Mouse (Mus musculus) C2C12 (cell line): ENCODE measurements at regions not wholly inside any gene's neighbourhood (a gene's known extent, or its start where the extent isn't known, plus 50 kb on each side); places are given as distances from the start of the nearest gene placed in this dataset.

ENCODE experiments used
- H3K27me3 ChIP-seq: one replicate; pipeline ENCODE4 v1.6.1; 2011; ENCODE audit not compliant: control insufficient read depth, insufficient read depth, insufficient read length
- H3K36me3 ChIP-seq: one replicate; pipeline ENCODE4 v1.6.1; 2011; ENCODE audit not compliant: control insufficient read depth, insufficient read depth
- H3K4me3 ChIP-seq: one replicate; pipeline ENCODE4 v1.5.1; 2011; ENCODE audit warnings: mild to moderate bottlenecking, control low read depth; ENCODE audit not compliant: poor library complexity, insufficient read depth, severe bottlenecking
- H3K79me2 ChIP-seq: one replicate; pipeline ENCODE4 v1.6.1; 2011; ENCODE audit not compliant: control insufficient read depth, insufficient read depth
- H3K79me3 ChIP-seq: one replicate; pipeline ENCODE4 v1.6.1; 2011; ENCODE audit warnings: low read depth, control low read depth
- H3ac ChIP-seq: one replicate; pipeline ENCODE3; 2011; ENCODE audit warnings: low read depth; ENCODE audit not compliant: control insufficient read depth, insufficient read length
- CEBPB ChIP-seq: IDR thresholded peaks from one replicate; pipeline ENCODE4 v1.6.1; 2011; ENCODE audit warnings: low read depth, mild to moderate bottlenecking, control low read depth, moderate library complexity
- CTCF ChIP-seq: IDR thresholded peaks from one replicate; pipeline ENCODE4 v1.5.1; 2011; ENCODE audit not compliant: control insufficient read depth, insufficient read depth, insufficient read length
- FOSL1 ChIP-seq: IDR thresholded peaks from one replicate; pipeline ENCODE4 v1.8.0; 2011; ENCODE audit warnings: mild to moderate bottlenecking, low read length; ENCODE audit not compliant: poor library complexity, insufficient read depth, severe bottlenecking
- MAX ChIP-seq: IDR thresholded peaks from one replicate; pipeline ENCODE4 v1.6.1; 2011; ENCODE audit warnings: mild to moderate bottlenecking, control low read depth
- MYOD1 ChIP-seq: IDR thresholded peaks from one replicate; pipeline ENCODE4 v1.6.1; 2011; ENCODE audit warnings: low read depth; ENCODE audit not compliant: control insufficient read depth, insufficient read length
- MYOG ChIP-seq: IDR thresholded peaks from one replicate; pipeline ENCODE4 v1.6.1; 2011; ENCODE audit not compliant: control insufficient read depth, insufficient read length; ENCODE audit errors: extremely low read depth
- USF1 ChIP-seq: IDR thresholded peaks from one replicate; pipeline ENCODE4 v1.6.1; 2011; ENCODE audit warnings: low read depth, mild to moderate bottlenecking, control low read depth, moderate library complexity

DNA sequence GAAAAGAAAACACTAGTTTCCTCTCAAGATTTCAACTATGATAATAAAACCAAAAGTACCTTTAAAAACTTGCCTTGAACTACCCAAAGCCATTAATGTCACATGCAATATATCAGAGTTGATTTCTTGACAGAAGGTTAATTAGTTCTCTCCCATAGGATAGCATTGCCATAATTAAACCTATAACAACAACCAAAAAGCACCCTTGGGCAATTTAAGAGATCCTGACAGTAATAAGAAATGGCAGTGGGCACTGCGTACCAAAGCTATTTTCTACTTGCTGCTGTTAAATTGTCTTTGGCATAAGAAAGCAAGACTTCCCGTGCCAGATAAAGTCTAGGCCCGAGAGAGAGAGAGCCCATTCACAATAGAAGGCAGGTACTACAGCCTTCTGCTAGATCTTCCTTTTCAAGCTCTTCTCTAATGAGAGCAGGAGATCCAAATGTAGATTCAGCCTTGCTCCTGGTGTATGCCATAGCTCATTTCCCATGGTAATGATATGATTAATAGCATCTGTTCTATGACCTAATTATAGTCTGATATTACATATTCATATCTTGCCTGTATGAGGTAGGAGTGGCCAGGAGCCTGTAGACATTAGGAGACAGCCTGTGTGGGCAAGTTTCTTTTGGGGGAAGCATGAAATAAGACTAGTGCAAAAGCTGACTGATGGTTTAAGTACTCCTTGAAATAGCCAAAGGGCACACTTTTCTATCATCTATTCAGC, 126.3 kb upstream of the Cd180 start:
- Histone ChIP-seq H3K4me3 (no peak overlapping the region), H3K79me2 (no peaks in the 10 kb centered on the region), H3K79me3 (no peaks in the 10 kb centered on the region), H3K36me3 (no peaks in the 10 kb centered on the region), H3K27me3 (no peaks in the 10 kb centered on the region), H3ac (no peak overlapping the region)
- TF ChIP-seq FOSL1 (no peak), MYOG (no peak), MYOD1 (no peak), CEBPB (no peak), USF1 (no peak), MAX (no peak), CTCF (no peak)

DNA sequence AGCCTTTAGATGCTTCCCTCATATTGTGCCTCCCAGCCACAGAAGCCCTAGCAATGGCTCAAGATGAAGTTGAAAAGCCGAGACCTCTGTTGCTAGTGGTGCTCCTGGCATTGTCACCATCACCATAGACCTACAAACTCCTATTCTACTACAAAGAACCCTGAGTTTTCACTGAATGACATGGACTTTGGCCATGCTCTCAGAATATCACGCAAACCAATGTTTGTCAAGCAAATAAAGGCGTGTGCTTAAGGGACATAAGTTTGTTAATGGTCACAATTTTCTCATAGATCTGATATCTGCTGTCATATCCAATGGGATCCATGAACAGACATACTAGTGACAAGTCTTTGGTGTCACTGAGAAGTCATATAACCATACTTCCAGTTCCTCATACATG, 123.8 kb upstream of the Cd180 start:
- no peak overlapping the region for H3K4me3 ChIP-seq
- H3K27me3 ChIP-seq: no peaks in the 10 kb centered on the region
- no peaks in the 10 kb centered on the region for H3K79me2 ChIP-seq
- TF ChIP-seq FOSL1: no peak
- TF ChIP-seq MAX: no peak
- TF ChIP-seq MYOD1: no peak
- no peak for TF ChIP-seq MYOG
- no peak for TF ChIP-seq CTCF
- no peak for TF ChIP-seq CEBPB
- no peak for TF ChIP-seq USF1
- H3K36me3 ChIP-seq: no peaks in the 10 kb centered on the region
- no peak overlapping the region for H3ac ChIP-seq
- H3K79me3 ChIP-seq: no peaks in the 10 kb centered on the region

GRCm38 (mm10) chr13:102570286-102570685, 123.1 kb upstream of the Cd180 start:
- Histone ChIP-seq H3ac (no peak overlapping the region), H3K36me3 (no peaks in the 10 kb centered on the region), H3K79me3 (no peaks in the 10 kb centered on the region), H3K79me2 (no peaks in the 10 kb centered on the region), H3K27me3 (no peaks in the 10 kb centered on the region), H3K4me3 (no peak overlapping the region)
- TF ChIP-seq CTCF (no peak), CEBPB (no peak), FOSL1 (no peak), MYOD1 (no peak), MYOG (no peak), MAX (no peak), USF1 (no peak)

DNA sequence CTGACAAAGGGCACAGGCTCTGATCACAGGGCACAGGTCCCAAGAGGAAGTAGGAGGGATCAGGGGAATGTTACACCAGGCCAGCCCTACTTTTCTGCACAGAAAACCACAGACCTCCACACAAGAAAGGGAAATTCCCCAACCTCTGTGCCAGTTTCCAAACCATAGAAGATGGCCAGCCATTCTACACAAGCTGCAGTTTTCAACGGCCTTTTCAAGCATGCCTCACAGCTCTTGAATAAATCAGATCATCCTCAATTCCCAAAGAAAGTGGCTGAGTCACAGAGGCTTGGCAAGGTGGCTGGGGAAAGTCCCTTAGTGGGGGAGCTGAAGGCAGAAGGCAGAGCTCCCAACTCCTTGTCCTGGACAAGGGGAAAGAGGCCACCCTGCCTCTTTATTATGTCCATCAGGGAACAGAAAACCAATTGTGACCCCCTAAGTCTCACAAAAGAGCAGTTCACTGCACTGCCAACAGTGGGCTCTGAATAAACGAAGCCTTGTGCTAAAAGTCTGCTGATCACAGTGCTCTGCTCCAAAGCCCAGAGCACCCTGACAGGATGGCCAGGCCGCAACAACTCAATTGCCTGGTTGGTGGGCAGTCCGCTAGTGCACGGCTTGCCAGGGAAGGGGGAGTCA, 120.0 kb upstream of the Cd180 start:
- TF ChIP-seq CEBPB: no peak
- TF ChIP-seq MYOG: no peak
- no peak for TF ChIP-seq FOSL1
- TF ChIP-seq MAX: peak; percentile 61
- no peaks in the 10 kb centered on the region for H3K79me2 ChIP-seq
- no peak overlapping the region for H3K4me3 ChIP-seq
- no peaks in the 10 kb centered on the region for H3K36me3 ChIP-seq
- no peaks in the 10 kb centered on the region for H3K79me3 ChIP-seq
- no peaks in the 10 kb centered on the region for H3K27me3 ChIP-seq
- H3ac ChIP-seq: no peak overlapping the region

GRCm38 (mm10) chr13:102576871-102577662, 116.3 kb upstream of the Cd180 start:
- TF ChIP-seq MYOD1: no peak
- TF ChIP-seq CTCF: no peak
- no peak for TF ChIP-seq FOSL1
- TF ChIP-seq MAX: no peak
- no peak for TF ChIP-seq CEBPB
- no peak for TF ChIP-seq MYOG
- no peak for TF ChIP-seq USF1
- H3K79me2 ChIP-seq: no peaks in the 10 kb centered on the region
- H3K27me3 ChIP-seq: no peaks in the 10 kb centered on the region
- no peak overlapping the region for H3K4me3 ChIP-seq
- H3K36me3 ChIP-seq: no peaks in the 10 kb centered on the region
- H3ac ChIP-seq: no peak overlapping the region
- no peaks in the 10 kb centered on the region for H3K79me3 ChIP-seq
